Mouse (Mus musculus): ENCODE measurements at regions not wholly inside any gene's neighbourhood (a gene's known extent, or its start where the extent isn't known, plus 50 kb on each side); places are given as distances from the start of the nearest gene placed in this dataset.
A peak's percentile ranks its signal among the peaks of the same experiment; 100 is the strongest.

- no peaks in the 10 kb centered on the region for H3K27me3 ChIP-seq
- no peak overlapping the region for H3K9ac ChIP-seq
- no peak overlapping the region for H3K4me3 ChIP-seq
- no peaks in the 10 kb centered on the region for H3K9me3 ChIP-seq
- H3K4me2 ChIP-seq: no peak overlapping the region
- ATAC-seq (ENCODE audit: low FRiP score): no peak
- H3K4me1 ChIP-seq (replicated peaks): no peaks in the 10 kb centered on the region
- no peaks in the 10 kb centered on the region for H3K36me3 ChIP-seq
- no peak overlapping the region for H3K27ac ChIP-seq
- WGBS: 86% methylated on average over 8 of the region's 8 CpGs
Measured at GRCm38 (mm10) chr5:119594541-119594940, 75.9 kb upstream of the Tbx3 start.

GRCm38 (mm10) chr5:119596295-119596993 is 74.0 kb upstream of the Tbx3 start:
- Histone ChIP-seq H3K4me1 (replicated peaks) (no peaks in the 10 kb centered on the region), H3K27me3 (no peaks in the 10 kb centered on the region), H3K4me2 (no peak overlapping the region), H3K9me3 (no peaks in the 10 kb centered on the region), H3K27ac (no peak overlapping the region), H3K9ac (no peak overlapping the region), H3K36me3 (no peaks in the 10 kb centered on the region), H3K4me3 (no peak overlapping the region)
- no peak for ATAC-seq (ENCODE audit: low FRiP score)
- 92% methylated on average over 19 of the region's 19 CpGs for WGBS

- 85% methylated on average over 7 of the region's 8 CpGs for WGBS
Measured at GRCm38 (mm10) chr5:119596994-119597391, 73.5 kb upstream of the Tbx3 start.

GRCm38 (mm10) chr5:119597530-119597929 is 72.9 kb upstream of the Tbx3 start:
- H3K9ac ChIP-seq: no peak overlapping the region
- no peaks in the 10 kb centered on the region for H3K4me1 ChIP-seq (replicated peaks)
- H3K4me3 ChIP-seq: no peak overlapping the region
- H3K27ac ChIP-seq: no peak overlapping the region
- H3K36me3 ChIP-seq: no peaks in the 10 kb centered on the region
- ATAC-seq (ENCODE audit: low FRiP score): no peak
- 94% methylated on average over 3 of the region's 3 CpGs for WGBS
- no peaks in the 10 kb centered on the region for H3K9me3 ChIP-seq
- H3K27me3 ChIP-seq: no peaks in the 10 kb centered on the region
- no peak overlapping the region for H3K4me2 ChIP-seq

More at GRCm38 (mm10) chr5:119596994-119597391, 73.5 kb upstream of the Tbx3 start:
- H3K36me3 ChIP-seq: no peaks in the 10 kb centered on the region
- H3K4me1 ChIP-seq (replicated peaks): no peaks in the 10 kb centered on the region
- H3K27me3 ChIP-seq: no peaks in the 10 kb centered on the region
- no peak for ATAC-seq (ENCODE audit: low FRiP score)
- H3K9me3 ChIP-seq: no peaks in the 10 kb centered on the region
- no peak overlapping the region for H3K4me2 ChIP-seq
- no peak overlapping the region for H3K4me3 ChIP-seq
- H3K9ac ChIP-seq: no peak overlapping the region
- no peak overlapping the region for H3K27ac ChIP-seq

- no peaks in the 10 kb centered on the region for H3K36me3 ChIP-seq
- no peaks in the 10 kb centered on the region for H3K9me3 ChIP-seq
- H3K4me3 ChIP-seq: no peak overlapping the region
- H3K4me1 ChIP-seq (replicated peaks): no peaks in the 10 kb centered on the region
- H3K9ac ChIP-seq: no peak overlapping the region
- no peak overlapping the region for H3K27ac ChIP-seq
- WGBS: 77% methylated on average over 10 of the region's 10 CpGs
- ATAC-seq (ENCODE audit: low FRiP score): no peak
- no peaks in the 10 kb centered on the region for H3K27me3 ChIP-seq
- no peak overlapping the region for H3K4me2 ChIP-seq
Measured at GRCm38 (mm10) chr5:119598166-119598565, 72.3 kb upstream of the Tbx3 start.

- Histone ChIP-seq H3K4me2 (no peak overlapping the region), H3K4me1 (replicated peaks) (peaks cover 10% of the 10 kb centered on the region), H3K9me3 (no peaks in the 10 kb centered on the region), H3K36me3 (no peaks in the 10 kb centered on the region), H3K9ac (no peak overlapping the region), H3K4me3 (no peak overlapping the region), H3K27ac (no peak overlapping the region), H3K27me3 (no peaks in the 10 kb centered on the region)
- no peak for ATAC-seq (ENCODE audit: low FRiP score)
- 93% methylated on average over 5 of the region's 5 CpGs for WGBS
Measured at GRCm38 (mm10) chr5:119601390-119601789, 69.1 kb upstream of the Tbx3 start.

GRCm38 (mm10) chr5:119602001-119602400 is 68.5 kb upstream of the Tbx3 start:
- no peaks in the 10 kb centered on the region for H3K27me3 ChIP-seq
- H3K4me3 ChIP-seq: no peak overlapping the region
- no peak for ATAC-seq (ENCODE audit: low FRiP score)
- peaks cover 10% of the 10 kb centered on the region for H3K4me1 ChIP-seq (replicated peaks)
- H3K27ac ChIP-seq: no peak overlapping the region
- H3K4me2 ChIP-seq: no peak overlapping the region
- H3K9me3 ChIP-seq: no peaks in the 10 kb centered on the region
- WGBS: 90% methylated on average over 16 of the region's 16 CpGs
- H3K9ac ChIP-seq: no peak overlapping the region
- no peaks in the 10 kb centered on the region for H3K36me3 ChIP-seq

GRCm38 (mm10) chr5:119605444-119605843 is 65.0 kb upstream of the Tbx3 start:
- H3K4me3 ChIP-seq: no peak overlapping the region
- no peak for ATAC-seq (ENCODE audit: low FRiP score)
- no peaks in the 10 kb centered on the region for H3K36me3 ChIP-seq
- H3K27ac ChIP-seq: peak overlapping the region; percentile 48
- 30% methylated on average over 7 of the region's 7 CpGs for WGBS
- H3K9me3 ChIP-seq: no peaks in the 10 kb centered on the region
- H3K4me2 ChIP-seq: no peak overlapping the region
- H3K4me1 ChIP-seq (replicated peaks): peaks cover 10% of the 10 kb centered on the region
- no peak overlapping the region for H3K9ac ChIP-seq
- 0 out of 2 replicates have a peak, but pooled peaks cover 3% of the 10 kb centered on the region for H3K27me3 ChIP-seq

- WGBS: 9% methylated on average over 6 of the region's 6 CpGs
- Histone ChIP-seq H3K4me1 (replicated peaks) (no peaks in the 10 kb centered on the region), H3K9ac (no peak overlapping the region), H3K27ac (no peak overlapping the region), H3K4me2 (no peak overlapping the region), H3K4me3 (no peak overlapping the region), H3K27me3 (peaks cover 27% of the 10 kb centered on the region; the same call in 1 of the 2 replicates), H3K9me3 (no peaks in the 10 kb centered on the region), H3K36me3 (no peaks in the 10 kb centered on the region)
- ATAC-seq (ENCODE audit: low FRiP score): no peak
Measured at GRCm38 (mm10) chr5:119613413-119613812, 57.1 kb upstream of the Tbx3 start.

- Histone ChIP-seq H3K9ac (no peak overlapping the region), H3K4me2 (no peak overlapping the region), H3K27ac (no peak overlapping the region), H3K36me3 (no peaks in the 10 kb centered on the region), H3K9me3 (no peaks in the 10 kb centered on the region), H3K4me1 (replicated peaks) (no peaks in the 10 kb centered on the region), H3K4me3 (no peak overlapping the region), H3K27me3 (peaks cover 27% of the 10 kb centered on the region; the same call in 1 of the 2 replicates)
- no peak for ATAC-seq (ENCODE audit: low FRiP score)
- WGBS: 81% methylated on average over 10 of the region's 10 CpGs
Measured at GRCm38 (mm10) chr5:119613981-119614770, 56.3 kb upstream of the Tbx3 start.

- Histone ChIP-seq H3K27ac (no peak overlapping the region), H3K27me3 (peaks cover 32% of the 10 kb centered on the region; the same call in 1 of the 2 replicates), H3K9ac (no peak overlapping the region), H3K9me3 (no peaks in the 10 kb centered on the region), H3K4me1 (replicated peaks) (no peaks in the 10 kb centered on the region), H3K4me3 (no peak overlapping the region), H3K4me2 (no peak overlapping the region), H3K36me3 (no peaks in the 10 kb centered on the region)
- no peak for ATAC-seq (ENCODE audit: low FRiP score)
- 50% methylated on average over 5 of the region's 5 CpGs for WGBS
Measured at GRCm38 (mm10) chr5:119615681-119616080, 54.8 kb upstream of the Tbx3 start.

- Histone ChIP-seq H3K4me3 (no peak overlapping the region), H3K36me3 (no peaks in the 10 kb centered on the region), H3K4me2 (no peak overlapping the region), H3K9me3 (no peaks in the 10 kb centered on the region), H3K27ac (no peak overlapping the region), H3K9ac (no peak overlapping the region), H3K4me1 (replicated peaks) (no peaks in the 10 kb centered on the region), H3K27me3 (peaks cover 32% of the 10 kb centered on the region)
- no peak for ATAC-seq (ENCODE audit: low FRiP score)
- 98% methylated on average over 2 of the region's 2 CpGs for WGBS
Measured at GRCm38 (mm10) chr5:119617856-119618255, 52.6 kb upstream of the Tbx3 start.

GRCm38 (mm10) chr5:119619906-119620305 is 50.6 kb upstream of the Tbx3 start:
- peaks cover 41% of the 10 kb centered on the region for H3K27me3 ChIP-seq
- WGBS: 46% methylated on average over 8 of the region's 8 CpGs
- H3K4me3 ChIP-seq: no peak overlapping the region
- H3K4me1 ChIP-seq (replicated peaks): no peaks in the 10 kb centered on the region
- no peak overlapping the region for H3K9ac ChIP-seq
- no peaks in the 10 kb centered on the region for H3K36me3 ChIP-seq
- no peak overlapping the region for H3K4me2 ChIP-seq
- H3K9me3 ChIP-seq: no peaks in the 10 kb centered on the region
- no peak for ATAC-seq (ENCODE audit: low FRiP score)
- H3K27ac ChIP-seq: no peak overlapping the region

Data from hindbrain, embryonic 13.5 days (tissue).